Mouse (Mus musculus): ENCODE measurements around the gene Mlx.

The Mlx gene

DNA sequence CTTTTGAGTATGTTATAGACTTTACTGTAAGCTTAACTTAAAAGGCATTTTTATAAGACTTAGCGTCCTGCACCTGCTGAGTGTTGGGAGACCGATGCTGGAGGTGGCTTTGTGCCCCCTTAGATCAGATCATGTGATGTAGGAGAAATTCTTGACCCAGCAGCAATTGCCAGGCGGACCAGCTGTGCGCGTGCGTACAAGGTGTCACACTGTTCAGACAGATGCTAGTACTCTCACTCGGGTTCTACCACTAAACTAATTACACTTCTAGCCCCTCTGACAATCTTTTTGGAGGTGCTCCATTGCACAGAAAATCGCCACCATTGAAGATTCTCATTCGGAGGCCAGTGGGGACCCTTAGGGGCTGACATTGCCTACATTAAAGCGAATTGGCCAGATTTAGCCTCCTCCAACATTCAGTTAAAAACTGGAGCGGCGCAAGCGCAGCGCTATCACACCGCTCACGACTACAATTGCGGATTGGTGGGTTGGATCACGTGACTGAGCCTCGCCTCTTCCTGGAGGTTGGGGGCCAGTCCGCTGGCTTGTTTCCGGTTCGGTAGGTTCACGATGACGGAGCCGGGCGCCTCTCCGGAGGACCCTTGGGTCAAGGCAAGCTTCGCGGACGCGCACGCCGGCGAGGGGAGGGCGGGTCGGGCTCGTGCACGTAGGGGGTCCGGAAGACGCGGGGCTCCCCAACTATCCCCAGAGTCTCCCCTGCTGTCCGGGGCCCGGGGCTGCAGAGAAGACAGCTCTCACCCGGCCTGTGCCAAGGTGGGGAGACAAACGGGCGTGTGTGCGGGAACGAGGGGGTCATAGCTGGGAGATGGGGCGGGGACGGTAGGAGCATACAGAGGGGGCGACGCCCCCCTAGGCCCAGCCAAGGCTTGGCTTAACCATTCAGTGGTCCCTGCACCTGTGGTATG is at the start of gene Mlx:
Gene Mlx (plus strand): TSS at position 522 of the 926 bp plus-strand sequence.
- peak; percentile 94 for DNase-seq

DNA sequence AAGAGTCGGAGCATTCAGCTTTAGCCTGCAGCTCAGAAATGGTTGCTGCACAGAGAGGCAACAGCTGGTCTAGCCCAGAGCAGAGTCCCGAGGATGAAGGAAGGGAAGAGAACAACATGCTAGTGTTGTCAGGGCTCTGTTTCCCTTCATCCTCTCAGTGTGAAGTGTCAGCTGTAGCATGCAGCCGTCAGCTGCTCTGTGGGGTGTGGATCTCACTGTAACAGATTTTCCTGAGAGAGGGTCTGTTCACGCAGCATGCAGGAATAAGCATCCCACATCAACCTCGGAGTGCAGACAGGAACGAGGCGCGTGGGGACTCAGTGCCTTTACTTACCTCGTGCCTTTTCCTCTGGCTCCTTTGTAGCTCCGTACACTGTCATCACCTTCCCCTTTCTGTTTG is 49.3 kb upstream of the Mlx start:
- DNase-seq = peak; percentile 53

DNA sequence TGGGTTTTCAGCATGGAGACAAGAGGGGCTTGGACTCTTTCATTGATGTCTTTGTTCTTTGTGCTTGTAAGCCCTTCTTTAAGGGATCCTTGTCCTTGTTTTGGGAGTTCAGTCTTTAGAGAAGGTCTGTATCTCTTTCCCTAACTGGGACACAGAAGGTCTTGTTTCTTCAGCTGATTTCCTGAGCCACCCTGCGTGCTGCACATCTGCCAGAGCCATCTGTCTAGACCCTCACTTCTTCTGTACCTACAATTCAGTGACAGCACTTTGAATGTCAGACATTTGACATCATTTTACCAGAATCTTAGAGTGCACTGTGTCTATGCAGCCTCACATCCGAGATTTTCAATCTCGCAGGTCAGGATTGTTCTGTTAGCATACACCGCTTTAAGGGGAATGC is 41.3 kb upstream of the Mlx start:
- DNase-seq = no peak

DNA sequence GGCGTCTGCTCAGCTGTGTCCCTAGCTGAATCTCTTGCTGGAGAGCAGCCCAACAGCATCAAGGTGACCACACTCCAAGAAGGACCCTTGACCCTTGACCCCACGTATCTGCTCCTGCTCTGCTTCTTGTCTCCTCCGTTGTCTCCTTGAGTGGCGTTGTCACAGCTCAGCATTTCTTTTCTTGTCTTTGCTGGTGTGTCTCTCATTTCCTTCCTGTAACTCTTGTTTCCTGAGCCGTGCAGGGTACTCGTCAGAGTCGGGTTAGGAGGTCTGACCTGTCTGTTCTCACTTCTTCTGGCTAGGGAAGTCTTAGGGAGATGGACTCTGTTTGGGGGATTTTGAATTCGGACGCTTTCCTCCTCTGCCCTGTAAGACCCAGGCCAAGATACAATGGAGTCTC is 40.6 kb upstream of the Mlx start:
- DNase-seq = no peak

DNA sequence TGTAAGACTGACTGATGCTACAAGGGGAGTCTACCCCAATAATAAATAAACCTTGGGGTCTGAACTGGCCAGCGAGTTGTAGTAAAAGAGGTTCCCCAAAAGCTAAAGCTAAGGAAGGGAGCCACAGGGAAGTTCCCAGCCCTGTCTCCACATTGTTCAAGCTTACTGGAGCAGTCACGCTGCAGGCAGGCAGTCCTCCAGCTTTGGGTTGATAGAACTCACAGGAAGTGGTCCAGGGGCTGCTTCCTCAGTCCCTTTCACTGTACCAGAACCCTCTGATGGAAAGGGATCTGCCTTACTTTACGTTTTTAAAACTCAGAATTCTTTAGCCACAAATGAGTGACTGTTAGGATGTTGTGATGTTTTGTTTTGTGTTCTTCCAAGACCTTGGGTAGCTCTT is 39.6 kb upstream of the Mlx start:
- no peak for DNase-seq

DNA sequence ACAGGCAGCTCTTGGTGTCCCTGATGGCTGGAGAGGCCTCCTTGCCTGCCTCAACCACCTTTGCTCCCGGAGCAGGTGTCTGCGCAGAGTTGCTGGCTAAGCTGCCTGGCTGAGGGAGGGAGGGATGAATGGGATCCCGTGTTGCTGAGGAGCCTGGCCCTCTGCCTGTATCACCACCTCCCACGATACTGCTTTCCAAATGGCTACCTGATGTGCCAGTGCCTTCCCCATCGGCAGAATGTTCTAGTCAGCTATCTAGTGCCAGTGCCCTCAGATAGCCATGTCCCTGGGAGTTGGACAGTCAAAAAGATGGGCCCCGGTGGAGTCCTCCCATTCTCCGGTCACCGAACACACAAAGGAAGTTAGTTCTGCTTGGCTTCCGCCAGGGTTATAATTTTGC is 36.7 kb upstream of the Mlx start:
- peak; percentile 76 for DNase-seq

DNA sequence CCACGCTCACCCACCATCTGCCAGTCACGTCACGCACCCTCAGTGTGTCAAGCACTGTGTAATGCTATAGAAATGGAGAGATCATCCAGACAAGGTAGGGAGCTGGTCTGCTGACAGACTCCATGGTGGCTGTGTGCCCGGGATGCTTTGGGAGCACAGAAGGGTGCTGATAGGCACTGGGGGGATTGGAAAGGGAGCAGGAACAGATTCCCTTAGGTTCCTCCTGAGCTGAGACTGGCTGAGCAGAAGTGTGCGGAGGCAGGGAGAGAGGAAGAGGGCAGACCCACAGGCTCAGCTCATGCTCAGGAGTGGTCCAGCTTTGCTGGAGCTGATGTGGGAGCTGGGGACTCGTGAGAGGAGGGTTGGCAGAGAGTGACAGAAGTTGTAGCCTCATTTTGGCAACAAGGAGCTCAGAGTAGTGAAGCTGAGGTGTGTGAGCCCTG is 36.0 kb upstream of the Mlx start:
- peak; percentile 73 for DNase-seq

DNA sequence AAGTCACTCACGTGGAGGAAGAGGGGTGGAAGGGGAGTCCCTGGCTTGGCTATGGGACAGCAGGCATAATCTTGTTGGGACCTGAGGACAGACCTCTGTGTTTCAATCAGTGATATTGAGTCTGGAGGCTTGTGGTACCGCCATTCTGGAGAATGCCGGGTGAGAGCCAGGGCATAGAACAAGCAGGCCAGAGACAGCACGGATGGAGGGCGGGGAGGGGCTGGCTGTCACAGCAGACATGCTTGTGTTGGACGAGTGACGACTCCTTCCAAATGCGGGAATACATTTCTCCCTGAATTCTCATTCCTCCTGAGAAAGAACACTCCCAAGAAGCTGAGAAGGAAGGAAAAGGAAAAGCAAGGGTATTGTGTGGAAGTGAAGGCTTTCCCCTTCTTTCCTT is 35.5 kb upstream of the Mlx start:
- no peak for DNase-seq

DNA sequence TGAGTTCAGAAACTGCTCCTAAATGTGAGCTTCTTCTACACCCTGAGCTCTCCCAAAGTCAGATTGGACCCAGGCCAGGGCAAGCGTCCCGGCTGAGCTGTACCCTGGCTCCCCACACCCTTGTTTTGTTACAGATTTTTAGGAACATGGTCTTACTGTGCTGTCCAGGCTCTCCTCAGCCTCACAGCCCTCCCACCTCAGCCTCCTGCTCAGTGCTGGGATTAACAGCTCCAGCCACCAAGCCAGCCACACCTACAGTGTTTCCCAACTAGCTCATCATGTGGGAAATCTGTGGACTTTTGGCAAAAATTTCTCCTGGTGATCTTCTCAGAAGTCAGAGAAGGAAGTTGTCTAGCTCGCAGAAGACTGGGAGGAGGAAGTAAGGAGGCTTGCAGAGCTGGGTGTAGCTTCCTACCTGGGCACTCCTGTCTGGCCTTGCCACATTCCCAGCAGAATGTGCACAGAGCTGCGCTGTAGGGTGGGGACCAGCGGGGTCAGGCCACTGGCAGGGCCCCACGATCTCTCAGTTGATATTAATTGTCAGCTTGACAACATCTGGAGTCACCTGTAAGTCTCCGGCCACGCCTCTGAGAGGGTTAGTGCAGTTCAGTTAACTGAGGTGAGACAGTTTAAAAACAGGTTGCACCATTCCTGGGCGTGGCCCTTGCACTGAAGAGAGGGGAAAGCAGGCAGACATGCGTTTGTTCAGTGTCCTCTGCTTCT is 34.2 kb upstream of the Mlx start:
- DNase-seq = no peak

DNA sequence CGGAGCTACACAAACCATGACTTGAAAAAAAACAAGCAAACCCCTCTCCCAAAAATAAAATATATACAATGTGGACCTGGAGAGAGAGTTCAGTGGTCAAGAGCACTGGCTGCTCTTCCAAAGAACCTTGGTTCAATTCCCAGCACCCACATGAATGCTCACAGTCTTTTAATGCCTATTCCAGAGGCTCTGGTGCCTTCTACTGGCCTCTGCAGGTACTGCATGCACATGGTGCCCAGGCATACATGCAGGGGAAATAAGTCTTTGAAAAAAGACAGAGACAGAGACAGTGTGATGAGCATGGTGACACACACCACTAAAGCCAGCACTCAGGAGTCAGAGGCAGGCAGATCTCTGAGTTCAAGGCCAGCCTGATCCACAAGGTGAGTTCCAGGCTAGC is 33.1 kb upstream of the Mlx start:
- no peak for DNase-seq

DNA sequence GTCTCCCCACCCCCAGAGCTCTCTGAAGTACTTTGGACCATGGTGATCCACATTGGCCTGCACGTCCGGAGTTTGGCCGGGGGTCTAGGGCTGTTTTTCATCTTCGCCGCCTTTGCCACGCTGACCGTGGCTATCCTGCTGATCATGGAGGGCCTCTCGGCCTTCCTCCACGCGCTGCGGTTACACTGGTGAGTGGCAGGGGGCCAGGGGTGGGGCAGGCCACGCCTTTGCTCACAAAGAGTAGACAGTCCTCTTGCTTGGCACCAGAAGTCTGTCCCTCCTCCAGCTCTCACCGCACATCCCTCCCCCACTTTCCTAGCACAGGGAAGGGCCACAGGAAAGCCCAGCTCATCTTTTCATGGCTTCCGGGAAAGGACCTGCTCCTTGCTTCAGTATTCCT is 31.7 kb upstream of the Mlx start:
- DNase-seq = no peak

DNA sequence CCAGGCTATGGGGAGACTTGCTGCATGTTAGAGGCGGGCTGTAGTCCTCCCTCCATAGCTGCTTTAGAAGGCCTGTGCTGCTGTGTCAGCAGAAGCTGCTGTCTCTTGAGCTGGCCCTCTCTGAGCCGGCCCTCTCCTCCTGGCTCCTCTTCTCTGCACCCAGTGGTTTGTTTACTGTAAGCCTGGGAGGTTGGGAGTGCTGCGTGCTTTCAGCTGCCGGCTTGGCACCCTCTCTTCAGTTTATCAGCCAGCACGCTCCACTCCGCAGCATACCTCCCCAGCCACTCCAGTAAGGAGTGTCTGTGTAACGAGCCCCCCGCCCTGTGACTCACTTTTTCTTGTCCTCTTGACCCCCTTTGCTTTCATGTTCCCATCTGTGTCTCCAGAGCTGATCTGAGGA is 30.2 kb upstream of the Mlx start:
- DNase-seq = no peak

DNA sequence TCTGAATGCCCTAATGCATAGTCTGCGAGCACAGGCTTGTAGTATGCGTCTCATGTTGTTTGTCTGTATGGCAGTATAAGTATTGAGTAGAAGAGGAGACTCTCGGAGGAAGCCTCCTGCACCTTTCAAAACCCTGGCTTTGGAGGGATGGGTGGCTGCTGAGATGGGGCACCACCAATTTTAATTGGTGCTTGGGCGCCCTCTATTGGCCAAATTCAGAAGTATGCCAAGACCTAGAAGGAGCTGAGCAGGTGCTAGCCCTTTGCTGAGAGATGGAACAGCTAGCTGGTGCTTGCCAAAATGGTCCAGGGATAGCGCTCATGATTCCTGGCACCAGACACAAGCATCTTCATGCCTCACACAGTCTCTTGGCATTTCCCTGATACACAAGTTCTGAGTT is 29.2 kb upstream of the Mlx start:
- DNase-seq = peak; percentile 79

DNA sequence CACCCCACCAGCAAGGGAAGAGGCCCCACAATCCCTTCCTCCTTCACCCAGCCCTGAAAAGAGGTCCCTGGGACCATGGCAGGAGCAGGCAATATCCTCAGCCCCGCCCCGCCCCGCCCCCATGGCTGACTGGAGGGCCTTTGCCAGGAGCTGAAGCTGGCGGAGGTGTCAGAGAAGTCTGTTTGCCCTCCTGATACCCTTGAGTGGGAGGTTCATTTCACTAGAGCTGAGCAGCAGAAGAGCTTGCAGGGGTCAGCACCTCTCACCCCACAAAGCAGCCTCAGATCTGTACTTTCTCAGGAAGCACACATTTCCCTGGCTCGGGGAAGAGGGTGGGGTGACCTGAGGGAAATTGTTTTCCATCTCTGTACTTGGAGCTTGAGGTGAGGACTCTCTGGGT is 28.4 kb upstream of the Mlx start:
- DNase-seq = no peak

DNA sequence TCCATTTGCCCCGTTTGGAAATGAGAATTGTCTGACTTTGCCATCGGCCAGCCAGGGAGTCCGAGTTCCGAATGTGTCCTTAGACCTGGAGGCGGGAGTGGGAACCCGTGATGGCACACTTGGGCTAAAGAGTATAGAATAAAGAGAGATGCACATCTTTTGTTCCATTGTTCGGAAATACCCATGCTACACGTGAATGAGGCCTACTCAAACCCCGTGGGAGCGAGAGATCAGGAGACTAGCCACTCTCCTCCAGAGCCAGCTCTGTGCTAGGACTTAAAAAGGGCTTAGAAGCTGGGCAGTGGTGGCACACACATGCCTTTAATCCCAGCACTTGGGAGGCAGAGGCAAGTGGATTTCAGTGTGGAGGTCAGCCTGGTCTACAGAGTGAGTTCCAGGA is 27.6 kb upstream of the Mlx start:
- no peak for DNase-seq

DNA sequence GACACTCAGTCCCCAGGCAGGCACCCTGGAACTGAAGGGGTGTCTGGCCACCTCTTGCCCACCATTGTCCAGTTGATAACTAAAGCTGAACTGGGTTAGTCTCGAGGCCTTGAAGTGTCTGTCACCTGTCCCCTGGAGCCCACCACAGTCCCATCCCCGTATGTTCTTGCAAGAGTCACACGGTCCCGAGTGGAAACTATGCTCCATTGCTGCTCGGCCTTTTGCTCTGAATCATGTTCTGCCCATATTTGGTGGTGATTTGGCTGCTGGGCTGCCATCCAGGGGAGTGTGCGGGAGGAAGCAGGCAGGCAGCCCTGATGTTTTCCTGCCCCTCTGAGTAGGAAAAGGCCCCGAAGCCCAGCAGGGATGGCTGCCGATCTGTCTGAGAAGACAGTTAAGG is 27.0 kb upstream of the Mlx start:
- DNase-seq = peak; percentile 73

DNA sequence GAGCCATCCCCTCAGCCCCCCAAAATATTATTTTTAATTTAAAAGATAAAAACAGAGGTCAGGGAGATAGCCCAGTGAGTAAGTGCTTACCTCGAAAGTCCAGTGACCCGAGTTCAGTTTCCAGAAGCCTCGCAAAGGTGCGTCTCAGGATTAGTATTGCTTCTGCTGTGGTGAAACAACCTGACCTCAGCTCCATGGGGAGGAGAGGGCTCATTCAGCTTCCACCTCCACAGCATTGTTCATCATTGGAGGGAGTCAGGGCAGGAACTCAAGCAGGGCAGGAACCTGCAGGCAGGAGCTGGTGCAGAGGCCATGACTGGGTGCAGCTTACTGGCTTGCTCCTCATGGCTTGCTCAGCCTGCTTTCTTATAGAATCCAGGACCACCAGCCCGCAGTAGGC is 26.0 kb upstream of the Mlx start:
- DNase-seq = no peak

DNA sequence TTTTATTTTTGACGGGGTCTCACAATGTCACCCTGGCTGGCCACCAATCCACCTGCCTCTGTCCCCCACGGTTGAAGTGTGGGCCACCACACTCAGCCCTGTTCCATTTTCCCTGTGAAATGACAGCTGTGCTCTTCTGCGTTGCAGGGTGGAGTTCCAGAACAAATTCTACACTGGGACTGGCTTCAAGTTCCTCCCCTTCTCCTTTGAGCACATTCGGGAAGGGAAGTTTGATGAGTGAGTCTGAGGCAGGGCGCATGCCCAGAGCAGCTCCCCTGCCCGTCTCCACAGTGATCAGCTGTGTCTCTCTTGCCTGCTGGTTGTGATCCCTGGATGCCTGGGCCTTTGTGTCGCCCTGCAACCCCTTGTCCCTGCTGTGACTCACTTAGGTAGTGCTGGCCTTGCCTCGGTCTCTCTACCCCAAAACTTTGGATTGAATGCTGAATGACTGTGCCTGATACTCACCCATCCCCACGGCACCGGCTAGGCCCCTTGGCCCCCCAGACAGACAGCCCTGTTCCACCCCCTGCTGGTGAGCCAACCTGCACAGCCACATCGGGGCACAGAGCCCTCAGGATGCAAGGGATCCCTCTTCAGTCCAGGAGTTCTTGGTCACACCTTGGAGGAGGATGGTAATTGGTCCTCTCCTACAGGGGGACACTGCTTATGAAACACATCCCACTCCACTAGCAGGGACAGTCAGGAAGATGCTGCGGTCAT is 24.8 kb upstream of the Mlx start:
- DNase-seq = peak; percentile 76

DNA sequence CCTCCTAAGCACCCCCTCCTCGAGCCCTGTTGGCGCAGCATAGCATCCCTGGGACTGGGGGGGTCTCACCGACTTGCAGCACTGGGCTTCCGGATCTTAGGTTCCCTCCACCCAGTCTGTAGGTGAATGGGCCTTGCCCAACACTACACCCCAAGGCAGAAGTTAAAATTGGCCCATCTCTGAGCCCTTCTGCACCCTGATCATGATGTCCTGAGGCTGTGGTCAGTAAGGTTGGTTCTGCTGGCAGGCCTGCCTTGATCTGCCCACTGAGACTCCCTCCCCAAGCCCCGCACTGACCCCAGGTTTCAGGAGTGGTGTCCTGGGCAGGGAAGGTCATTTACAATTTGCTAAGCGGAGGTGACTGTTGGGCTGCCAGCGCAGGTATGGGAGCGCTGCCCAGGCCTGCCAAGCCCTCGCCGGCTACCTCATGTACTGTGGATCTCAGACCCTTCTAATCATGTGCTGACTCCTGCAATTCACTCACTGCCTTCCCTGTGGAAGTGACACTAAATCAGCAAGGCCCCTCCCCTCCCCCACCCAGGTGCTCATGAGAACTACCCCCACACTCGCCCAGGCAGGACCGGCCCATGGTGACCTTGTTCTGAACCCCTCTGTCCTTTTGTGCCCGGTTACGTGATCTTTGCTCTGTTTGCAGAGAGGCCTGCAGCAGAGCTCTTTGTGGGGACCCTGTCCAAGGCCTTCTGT is 24.0 kb upstream of the Mlx start:
- DNase-seq = no peak

DNA sequence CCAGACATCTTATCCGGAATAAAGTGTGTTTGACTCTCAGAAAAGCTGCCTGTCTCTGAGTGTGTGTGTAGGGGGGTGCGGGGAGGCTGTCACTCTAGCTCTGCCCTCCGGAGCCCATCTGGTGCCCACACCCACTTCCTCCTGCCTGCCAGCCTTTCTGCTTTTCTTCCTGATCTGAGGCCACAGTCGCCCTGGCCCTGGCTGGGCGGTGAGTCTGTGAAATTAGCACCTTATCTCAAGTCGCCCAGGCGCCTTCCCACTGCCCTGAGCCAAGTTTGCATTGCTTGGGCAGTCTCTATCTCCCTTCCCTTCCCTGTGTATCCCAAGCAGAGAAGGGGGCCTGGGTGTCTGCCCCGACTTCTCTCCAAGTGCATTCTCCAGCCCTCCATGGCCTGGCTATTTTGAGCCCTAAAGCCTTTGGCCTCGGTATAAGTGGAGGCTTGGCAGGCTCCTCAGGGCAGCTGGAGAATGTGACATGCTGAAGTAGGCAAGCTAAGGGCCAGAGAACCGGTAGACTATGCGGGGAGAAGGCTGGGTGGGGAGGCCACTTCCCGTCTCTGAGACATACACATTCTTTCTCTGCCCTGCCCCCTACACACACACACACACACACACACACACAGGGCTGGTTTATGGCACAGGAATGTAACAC is 23.3 kb upstream of the Mlx start:
- peak; percentile 84 for DNase-seq

DNA sequence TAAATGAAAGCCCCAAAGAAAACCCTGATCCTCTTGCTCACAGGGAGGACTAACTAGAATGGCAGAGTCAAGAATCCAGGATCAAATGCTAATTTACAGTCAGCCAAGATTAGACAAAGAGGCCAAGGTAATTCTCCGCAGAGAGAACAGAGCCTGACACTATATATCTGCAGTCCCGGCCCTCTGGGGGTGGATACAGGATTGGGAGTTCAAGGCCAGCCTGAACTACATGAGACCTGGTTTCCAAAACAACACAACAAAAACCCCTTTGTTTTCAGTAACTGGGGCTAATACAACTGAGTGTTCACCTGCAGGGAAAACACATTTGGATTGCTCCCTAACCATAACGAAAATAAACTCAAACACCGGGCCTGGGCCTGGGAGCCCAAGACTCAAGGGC is 22.6 kb upstream of the Mlx start:
- no peak for DNase-seq

DNA sequence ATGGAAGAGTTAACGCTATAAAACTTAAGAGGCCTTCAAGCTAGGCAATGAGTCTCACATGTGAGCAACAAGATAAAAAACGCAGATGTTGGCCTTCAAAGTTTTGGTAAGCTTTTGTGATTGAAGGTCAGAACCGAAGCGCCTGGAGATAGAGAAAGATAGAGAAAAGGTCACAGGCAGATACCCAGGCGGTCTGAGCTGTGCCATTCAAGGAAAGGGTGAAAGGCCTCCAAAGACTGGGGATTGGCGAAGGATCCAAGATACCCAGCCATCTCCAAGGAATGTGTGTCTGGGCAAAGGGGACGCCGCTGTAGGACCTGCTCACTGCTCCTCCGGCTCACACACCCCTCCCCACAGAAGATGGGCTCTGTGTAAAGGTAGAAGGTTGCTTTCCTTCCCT is 22.1 kb upstream of the Mlx start:
- DNase-seq = no peak
